Mouse (Mus musculus): ENCODE results near the gene Anks1b.
A peak's percentile ranks its signal among the peaks of the same experiment; 100 is the strongest.

The Anks1b gene

GRCm38 (mm10) chr10:90666746-90667145 is 793.4 kb downstream of the Anks1b start:
- DNase-seq (ENCODE audit: low read depth, low spot score): no peak

GRCm38 (mm10) chr10:90670291-90670690 is 797.0 kb downstream of the Anks1b start:
- no peak for DNase-seq (ENCODE audit: low read depth, low spot score)

GRCm38 (mm10) chr10:90672135-90672534 is 798.8 kb downstream of the Anks1b start:
- DNase-seq (ENCODE audit: low read depth, low spot score): no peak

GRCm38 (mm10) chr10:90674362-90674761 is 801.1 kb downstream of the Anks1b start:
- no peak for DNase-seq (ENCODE audit: low read depth, low spot score)

- no peak for DNase-seq (ENCODE audit: low read depth, low spot score)
Observed at GRCm38 (mm10) chr10:90677421-90677820, 804.1 kb downstream of the Anks1b start.

GRCm38 (mm10) chr10:90679713-90680470 is 806.6 kb downstream of the Anks1b start:
- DNase-seq (ENCODE audit: low read depth, low spot score): no peak

- DNase-seq (ENCODE audit: low read depth, low spot score): peak; percentile 22
Observed at GRCm38 (mm10) chr10:90683813-90684212, 810.5 kb downstream of the Anks1b start.

GRCm38 (mm10) chr10:90685367-90685766 is 812.1 kb downstream of the Anks1b start:
- DNase-seq (ENCODE audit: low read depth, low spot score): no peak

GRCm38 (mm10) chr10:90688153-90688552 is 814.8 kb downstream of the Anks1b start:
- no peak for DNase-seq (ENCODE audit: low read depth, low spot score)

GRCm38 (mm10) chr10:90688696-90689252 is 815.5 kb downstream of the Anks1b start:
- no peak for DNase-seq (ENCODE audit: low read depth, low spot score)

GRCm38 (mm10) chr10:90689854-90690513 is 816.7 kb downstream of the Anks1b start:
- DNase-seq (ENCODE audit: low read depth, low spot score): peak; percentile 58

GRCm38 (mm10) chr10:90696687-90697086 is 823.4 kb downstream of the Anks1b start:
- no peak for DNase-seq (ENCODE audit: low read depth, low spot score)

- no peak for DNase-seq (ENCODE audit: low read depth, low spot score)
Observed at GRCm38 (mm10) chr10:90697413-90697812, 824.1 kb downstream of the Anks1b start.

- no peak for DNase-seq (ENCODE audit: low read depth, low spot score)
Observed at GRCm38 (mm10) chr10:90699211-90699610, 825.9 kb downstream of the Anks1b start.

- DNase-seq (ENCODE audit: low read depth, low spot score): no peak
Observed at GRCm38 (mm10) chr10:90704602-90705001, 831.3 kb downstream of the Anks1b start.

GRCm38 (mm10) chr10:90708822-90709601 is 835.7 kb downstream of the Anks1b start:
- no peak for DNase-seq (ENCODE audit: low read depth, low spot score)

GRCm38 (mm10) chr10:90709602-90709931 is 836.3 kb downstream of the Anks1b start:
- no peak for DNase-seq (ENCODE audit: low read depth, low spot score)

GRCm38 (mm10) chr10:90717961-90718360 is 844.7 kb downstream of the Anks1b start:
- DNase-seq (ENCODE audit: low read depth, low spot score): no peak

- no peak for DNase-seq (ENCODE audit: low read depth, low spot score)
Observed at GRCm38 (mm10) chr10:90718684-90719083, 845.4 kb downstream of the Anks1b start.

GRCm38 (mm10) chr10:90719996-90720395 is 846.7 kb downstream of the Anks1b start:
- no peak for DNase-seq (ENCODE audit: low read depth, low spot score)

- DNase-seq (ENCODE audit: low read depth, low spot score): no peak
Observed at GRCm38 (mm10) chr10:90723071-90723494, 849.8 kb downstream of the Anks1b start.

- no peak for DNase-seq (ENCODE audit: low read depth, low spot score)
Observed at GRCm38 (mm10) chr10:90723941-90724341, 850.6 kb downstream of the Anks1b start.
